Comparison of ENCODE assay signal across 13 mouse cellular contexts in genomic region chr12:89699469-89699868, GRCm38 (mm10).
DNase-seq lines count a peak whose midpoint lies in the region; ATAC-seq lines count a peak whose summit lies in the region.
"Had no signal": no experiment of that assay in that cellular context is flagged by ENCODE, and none has a peak within 500 bp of the region (broad histone marks: within the 10 kb centered on the region; RNA-seq: fewer than 3 reads in every experiment).

No protein-coding gene starts in this region.

- H3K36me3 ChIP-seq in limb, embryonic 11.5 days (ENCODE audit: control insufficient read depth, insufficient read depth, low read length) = no peaks in the 10 kb centered on the region
- no peaks in the 10 kb centered on the region for H3K36me3 ChIP-seq in limb, embryonic 10.5 days
- no peaks in the 10 kb centered on the region for H3K36me3 ChIP-seq in forebrain, embryonic 14.5 days (ENCODE audit: control insufficient read depth, insufficient read depth, low read length)
- H3K36me3 ChIP-seq: liver, embryonic 12.5 days; neural tube, embryonic 12.5 days had no signal

- no peak overlapping the region for H3K4me3 ChIP-seq in limb, embryonic 11.5 days (ENCODE audit: low read depth, low read length)
- H3K4me3 ChIP-seq in limb, embryonic 10.5 days = no peak overlapping the region
- H3K4me3 ChIP-seq in forebrain, embryonic 14.5 days (ENCODE audit: low read depth, low read length) = no peak overlapping the region
- H3K4me3 ChIP-seq: liver, embryonic 12.5 days; neural tube, embryonic 12.5 days had no signal

- DNase-seq in limb, embryonic 11.5 days (ENCODE audit: low spot score) = peak; percentile 23
- DNase-seq in limb, embryonic 10.5 days (ENCODE audit: low spot score) = no peak
- peak; percentile 77 for DNase-seq in forebrain, embryonic 14.5 days (ENCODE audit: low spot score)
- peak; percentile 51 for DNase-seq in layer of hippocampus, adult 9-11 months
- peak; percentile 49 to 67 for DNase-seq in right cerebral cortex, postnatal 10 days (ENCODE audit: low spot score in 2 of 2)
- DNase-seq in testis, postnatal 10 days (ENCODE audit: low spot score) = no peak
- DNase-seq: heart, adult 11 months; thymus, adult 18-20 months had no signal

- no peaks in the 10 kb centered on the region for H3K9me3 ChIP-seq in limb, embryonic 11.5 days (ENCODE audit: control insufficient read depth, low read length)
- no peaks in the 10 kb centered on the region for H3K9me3 ChIP-seq in limb, embryonic 10.5 days (replicated peaks)
- H3K9me3 ChIP-seq in forebrain, embryonic 14.5 days (replicated peaks; ENCODE audit: control insufficient read depth, low read length) = no peaks in the 10 kb centered on the region
- H3K9me3 ChIP-seq: liver, embryonic 12.5 days; neural tube, embryonic 12.5 days had no signal

- H3K4me2 ChIP-seq in limb, embryonic 11.5 days (ENCODE audit: low read depth, severe bottlenecking) = no peak overlapping the region
- peak overlapping the region; percentile 4; the same call in 1 of the 2 replicates for H3K4me2 ChIP-seq in forebrain, embryonic 14.5 days (ENCODE audit: low read length)
- H3K4me2 ChIP-seq: liver, embryonic 12.5 days; neural tube, embryonic 12.5 days had no signal

- H3K27me3 ChIP-seq in limb, embryonic 11.5 days (ENCODE audit: control insufficient read depth, insufficient read depth, low read length) = no peaks in the 10 kb centered on the region
- no peaks in the 10 kb centered on the region; the same call in 1 of the 2 replicates for H3K27me3 ChIP-seq in limb, embryonic 10.5 days (ENCODE audit: low read depth, poor library complexity, severe bottlenecking)
- no peaks in the 10 kb centered on the region for H3K27me3 ChIP-seq in forebrain, embryonic 14.5 days (replicated peaks; ENCODE audit: control insufficient read depth, insufficient read depth, low read length)
- H3K27me3 ChIP-seq: CH12.LX; liver, embryonic 12.5 days; neural tube, embryonic 12.5 days had no signal

- H3K27ac ChIP-seq in limb, embryonic 11.5 days (replicated peaks; ENCODE audit: low read depth, low read length) = no peak overlapping the region
- no peak overlapping the region for H3K27ac ChIP-seq in limb, embryonic 10.5 days
- peak overlapping the region; percentile 33; the same call in 1 of the 2 replicates for H3K27ac ChIP-seq in forebrain, embryonic 14.5 days (ENCODE audit: low read depth, low read length)
- H3K27ac ChIP-seq: liver, embryonic 12.5 days; neural tube, embryonic 12.5 days had no signal

- no peaks in the 10 kb centered on the region for H3K4me1 ChIP-seq in limb, embryonic 11.5 days (ENCODE audit: control insufficient read depth, insufficient read depth, low read length)
- peaks cover 7% of the 10 kb centered on the region for H3K4me1 ChIP-seq in limb, embryonic 10.5 days
- H3K4me1 ChIP-seq in forebrain, embryonic 14.5 days (ENCODE audit: control insufficient read depth, insufficient read depth, low read length) = no peaks in the 10 kb centered on the region
- H3K4me1 ChIP-seq: liver, embryonic 12.5 days had no signal

- 7% methylated on average over 4 of the region's 4 CpGs for WGBS in limb, embryonic 11.5 days
- WGBS in limb, embryonic 10.5 days = 6% methylated on average over 4 of the region's 4 CpGs
- WGBS in forebrain, embryonic 14.5 days = 5% methylated on average over 4 of the region's 4 CpGs

- no peak overlapping the region for H3K9ac ChIP-seq in limb, embryonic 11.5 days (ENCODE audit: low read length)
- no peak overlapping the region for H3K9ac ChIP-seq in forebrain, embryonic 14.5 days (ENCODE audit: low read length)
- H3K9ac ChIP-seq: liver, embryonic 12.5 days; neural tube, embryonic 12.5 days had no signal

- no peak for ATAC-seq in limb, embryonic 11.5 days (ENCODE audit: insufficient number of reproducible peaks, low FRiP score, low TSS enrichment, low read depth)
- peak; percentile 84 for ATAC-seq in forebrain, embryonic 14.5 days
- no peak for ATAC-seq in CD4-positive, CD25-positive, alpha-beta regulatory T cell, adult 4 months
- ATAC-seq: liver, embryonic 12.5 days; lung, postnatal 0 days had no signal

Comparison
In these comparisons a context has a peak if more than half of its experiments do, and no peak if none do; other contexts are left out.
1. DNase-seq: peak in limb, embryonic 11.5 days (single experiment), forebrain, embryonic 14.5 days (single experiment), layer of hippocampus, adult 9-11 months (single experiment) and right cerebral cortex, postnatal 10 days (2 of 2); none in limb, embryonic 10.5 days (single experiment) and testis, postnatal 10 days (single experiment).